Mouse (Mus musculus) cerebellum, adult 2 months (tissue): ENCODE data around the gene Foxf2.

Experiments used
- CTCF ChIP-seq: fragments of 200-500 bp; IDR thresholded peaks from 2 replicates; pipeline ENCODE4 v1.5.1; 2011; ENCODE audit warnings: low read depth, mild to moderate bottlenecking, control low read depth, low read length, moderate library complexity, borderline replicate concordance; ENCODE audit not compliant: insufficient read depth
- POLR2A ChIP-seq: fragments of 200-500 bp; IDR thresholded peaks from 2 replicates; pipeline ENCODE4 v1.6.1; 2011; ENCODE audit warnings: low read length, control low read depth, borderline replicate concordance; ENCODE audit not compliant: insufficient read depth

GRCm38 (mm10) chr13:31656249-31656648 is 30.6 kb downstream of the Foxf2 start:
- TF ChIP-seq CTCF = no peak
- no peak for TF ChIP-seq POLR2A
